Mouse (Mus musculus) forebrain, embryonic 16.5 days (tissue): ENCODE measurements around the gene Nkx2-3. TPM values are rescaled to one million over a fixed set of nuclear protein-coding genes. Genes with fewer than 3 reads are reported as not detected.

Experiments
- ATAC-seq: fragments of 200-750 bp; cut with Nextera tagmentation; 2 replicates; pipeline ENCODE4 v1.8.0; 2017; ENCODE audit warnings: mild to moderate bottlenecking, moderate library complexity
- H3K27ac ChIP-seq: fragments of 300-500 bp; sonication (generic); 2 replicates; pipeline ENCODE4 v1.5.1; 2014; ENCODE audit warnings: low read length, control low read depth
- H3K27me3 ChIP-seq: fragments of 300-500 bp; sonication (generic); replicated peaks from 2 replicates; pipeline ENCODE4 v1.6.1; 2014; ENCODE audit warnings: low read length; ENCODE audit not compliant: control insufficient read depth, insufficient read depth
- H3K36me3 ChIP-seq: fragments of 300-500 bp; sonication (generic); 2 replicates; pipeline ENCODE4 v1.6.1; 2014; ENCODE audit not compliant: control insufficient read depth, insufficient read depth
- H3K4me1 ChIP-seq: fragments of 300-500 bp; sonication (generic); replicated peaks from 2 replicates; pipeline ENCODE4 v1.6.1; 2014; ENCODE audit warnings: low read length; ENCODE audit not compliant: control insufficient read depth, insufficient read depth
- H3K4me2 ChIP-seq: fragments of 300-500 bp; sonication (generic); 2 replicates; pipeline ENCODE4 v1.6.1; 2014; ENCODE audit warnings: mild to moderate bottlenecking, low read length, control low read depth
- H3K4me3 ChIP-seq: fragments of 300-500 bp; sonication (generic); replicated peaks from 2 replicates; pipeline ENCODE4 v1.5.1; 2014; ENCODE audit warnings: mild to moderate bottlenecking, low read length, control low read depth
- H3K9ac ChIP-seq: fragments of 300-500 bp; sonication (generic); replicated peaks from 2 replicates; pipeline ENCODE4 v1.6.1; 2014; ENCODE audit warnings: low read depth, low read length, control low read depth
- H3K9me3 ChIP-seq: fragments of 300-500 bp; sonication (generic); 2 replicates; pipeline ENCODE4 v1.6.1; 2016; ENCODE audit warnings: low read length; ENCODE audit not compliant: control insufficient read depth
- WGBS: fragments of 180-500 bp; shearing (Covaris S2); extraction: QIAGEN DNeasy Blood & Tissue Kit; methylation state at CpG from one replicate; pipeline ENCODE4 v1.1.7; 2014; 5-methylcytosine and 5-hydroxymethylcytosine counted together
- polyA plus RNA-seq: library from polyadenylated mRNA; unstranded; fragments of >200 nt; fragmentation: Nextera tagmentation; extraction: Ambion mirVana; gene quantifications from 2 replicates; pipeline ENCODE4 v1.2.1, GENCODE M21; 2015

The Nkx2-3 gene
- polyA plus RNA-seq, 1 experiment from 2014 or later: 2.2 TPM

DNA sequence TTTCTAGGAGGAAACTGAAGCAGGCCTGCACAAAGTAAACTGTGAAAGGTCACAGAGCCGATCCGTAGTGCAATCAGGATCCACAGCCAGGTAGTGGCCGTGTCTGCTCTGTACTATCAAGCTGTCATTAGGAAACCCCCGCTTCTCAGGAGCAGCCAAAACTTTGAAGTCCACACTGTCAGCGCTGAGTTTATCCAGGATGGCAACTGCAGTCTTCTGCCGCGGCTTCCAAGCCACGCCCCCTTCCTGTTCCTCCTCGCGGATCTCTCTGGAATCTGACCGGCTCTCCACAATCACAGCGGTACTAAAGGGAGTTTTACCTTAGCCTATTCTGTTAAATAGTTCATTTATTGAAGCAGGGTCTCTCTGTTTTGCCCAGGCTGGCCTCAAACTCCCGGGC lies 27.3 kb upstream of the Nkx2-3 start:
- Histone ChIP-seq H3K4me1 (no peaks in the 10 kb centered on the region), H3K36me3 (no peaks in the 10 kb centered on the region), H3K4me3 (no peak overlapping the region), H3K27ac (no peak overlapping the region), H3K9me3 (no peaks in the 10 kb centered on the region), H3K27me3 (peaks cover 60% of the 10 kb centered on the region), H3K4me2 (peak overlapping the region; percentile 13; the same call in 1 of the 2 replicates), H3K9ac (no peak overlapping the region)
- WGBS: 7% methylated on average over 13 of the region's 13 CpGs
- ATAC-seq: no peak

DNA sequence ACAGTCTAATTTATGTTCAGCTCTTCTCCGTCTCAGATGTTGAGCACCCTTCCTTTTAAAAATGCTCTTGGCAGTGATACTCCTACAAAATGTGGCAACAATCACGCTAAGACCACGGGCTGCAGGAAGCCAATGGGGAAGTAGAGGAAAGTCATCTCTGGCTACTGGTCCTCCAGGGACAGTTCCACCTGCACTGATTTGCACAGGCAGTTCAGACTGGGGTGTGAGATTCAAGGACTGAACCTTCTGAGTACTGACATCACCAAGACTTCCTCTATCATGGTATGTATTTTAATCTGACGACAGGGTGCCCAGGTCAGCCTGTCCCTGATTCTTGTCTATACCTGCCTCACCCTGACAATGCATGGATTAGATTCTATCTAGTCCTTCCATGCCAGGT lies 20.1 kb upstream of the Nkx2-3 start:
- H3K27ac ChIP-seq: no peak overlapping the region
- peaks cover 3% of the 10 kb centered on the region; the same call in 1 of the 2 replicates for H3K9me3 ChIP-seq
- no peak for ATAC-seq
- H3K36me3 ChIP-seq: no peaks in the 10 kb centered on the region
- no peak overlapping the region for H3K9ac ChIP-seq
- no peak overlapping the region for H3K4me2 ChIP-seq
- H3K4me1 ChIP-seq: no peaks in the 10 kb centered on the region
- H3K27me3 ChIP-seq: peaks cover 52% of the 10 kb centered on the region
- no peak overlapping the region for H3K4me3 ChIP-seq
- WGBS: 75% methylated on average over 4 of the region's 4 CpGs

DNA sequence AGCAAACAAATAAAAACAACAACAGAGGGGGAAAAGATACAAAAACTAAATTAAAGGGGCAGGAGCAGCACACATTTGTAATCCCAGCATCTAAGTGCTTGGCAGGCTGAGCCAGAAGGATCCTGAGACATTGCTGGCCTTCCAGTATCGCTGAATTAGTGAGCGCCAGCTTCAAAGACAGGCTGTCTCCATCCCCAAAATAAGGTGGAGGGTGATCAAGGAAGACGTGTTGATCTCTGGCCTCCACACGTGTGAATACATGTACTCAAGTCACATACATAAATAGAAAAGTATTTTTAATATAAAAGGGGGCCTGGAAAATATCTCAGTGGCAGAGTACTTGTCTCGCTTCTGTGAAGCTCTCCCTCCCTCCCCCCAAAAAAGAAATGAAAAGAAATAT lies 15.1 kb upstream of the Nkx2-3 start:
- no peak for ATAC-seq
- H3K4me2 ChIP-seq: no peak overlapping the region
- peaks cover 88% of the 10 kb centered on the region for H3K27me3 ChIP-seq
- 9% methylated on average over 5 of the region's 5 CpGs for WGBS
- H3K36me3 ChIP-seq: no peaks in the 10 kb centered on the region
- H3K4me1 ChIP-seq: no peaks in the 10 kb centered on the region
- no peaks in the 10 kb centered on the region for H3K9me3 ChIP-seq
- H3K27ac ChIP-seq: no peak overlapping the region
- no peak overlapping the region for H3K9ac ChIP-seq
- no peak overlapping the region for H3K4me3 ChIP-seq

DNA sequence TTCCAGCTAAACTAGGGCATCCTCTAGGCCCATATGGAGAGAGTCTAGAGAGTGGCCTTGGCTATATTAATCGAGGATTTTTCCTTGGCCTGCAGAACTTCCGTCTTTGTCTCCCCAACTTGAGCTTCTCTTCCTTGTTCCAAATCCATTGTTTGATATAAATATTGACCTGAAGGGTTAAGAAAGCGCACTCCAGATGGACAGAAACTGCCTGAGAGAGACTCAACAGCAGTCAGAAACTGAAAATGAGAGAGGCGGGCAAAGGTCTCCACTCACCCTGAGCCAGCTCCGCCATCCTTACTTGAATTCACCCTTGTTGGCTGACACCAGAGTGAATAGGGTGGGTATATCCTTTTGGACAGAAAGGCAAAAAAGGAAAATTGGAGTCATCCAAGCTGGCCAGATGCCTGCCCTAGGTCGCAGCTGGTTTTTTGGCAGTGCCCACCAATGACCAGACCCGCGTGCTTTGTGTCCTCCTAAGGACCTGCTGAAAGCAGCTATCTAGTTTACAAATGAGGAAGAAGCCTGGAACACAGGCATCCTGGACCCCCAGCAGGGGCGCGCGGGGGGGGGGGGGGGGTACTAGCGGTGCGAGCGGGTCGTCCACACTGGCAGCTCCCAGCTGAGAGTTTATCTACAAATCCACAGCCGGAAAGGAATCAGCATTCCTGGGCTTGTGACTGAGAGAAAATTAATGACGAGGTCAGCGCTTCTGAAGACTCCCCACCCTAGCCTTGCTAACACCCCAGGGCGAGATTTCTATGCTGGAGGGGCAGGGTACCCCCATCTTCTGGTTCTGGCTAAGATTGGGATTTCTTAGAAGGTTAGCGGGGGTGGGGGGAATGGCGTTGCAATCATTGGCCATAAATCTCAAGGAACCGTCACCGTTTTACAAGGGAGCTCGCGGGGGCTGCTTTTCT lies 13.1 kb upstream of the Nkx2-3 start:
- H3K4me1 ChIP-seq: no peaks in the 10 kb centered on the region
- no peak overlapping the region for H3K9ac ChIP-seq
- no peak for ATAC-seq
- no peak overlapping the region for H3K4me3 ChIP-seq
- no peak overlapping the region for H3K4me2 ChIP-seq
- H3K9me3 ChIP-seq: no peaks in the 10 kb centered on the region
- H3K27me3 ChIP-seq: peaks cover 90% of the 10 kb centered on the region
- no peaks in the 10 kb centered on the region for H3K36me3 ChIP-seq
- H3K27ac ChIP-seq: no peak overlapping the region
- WGBS: 2% methylated on average over 24 of the region's 25 CpGs

DNA sequence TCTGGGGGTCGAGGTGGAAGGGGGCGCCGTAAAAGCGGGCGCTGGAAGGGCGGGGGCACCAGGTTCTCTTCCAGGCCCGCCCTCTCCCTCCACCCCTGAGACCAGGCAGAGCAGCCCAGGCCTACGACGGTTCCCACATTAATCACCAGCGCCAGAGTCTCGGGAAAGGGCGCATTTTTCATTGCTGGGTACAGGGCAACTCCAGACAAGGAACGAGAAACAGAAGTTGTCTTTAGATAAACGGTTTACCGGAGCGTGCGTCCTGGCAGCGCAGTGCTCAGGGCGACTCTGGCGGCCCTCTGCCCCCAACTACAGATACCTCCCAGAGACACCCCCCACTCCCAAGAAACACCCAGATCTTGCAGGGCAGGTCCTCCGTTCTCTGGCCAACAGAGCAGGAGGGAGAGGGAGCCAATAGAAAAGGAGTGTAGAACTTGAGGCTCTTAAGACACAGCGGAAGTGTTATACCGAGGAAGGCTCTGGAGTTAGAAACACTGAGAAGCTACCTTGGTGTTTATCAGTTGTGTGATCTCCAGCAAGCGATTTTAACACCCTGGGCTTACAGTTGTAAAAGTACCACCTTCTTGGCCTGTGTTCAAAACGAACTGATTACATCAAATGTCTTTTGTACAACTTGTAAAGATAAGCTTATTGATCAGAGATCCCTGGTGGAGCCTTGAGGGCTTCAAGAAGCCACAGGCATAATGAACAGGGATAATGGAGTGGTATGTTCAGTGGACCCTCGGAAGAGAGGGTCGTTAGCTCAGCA lies 12.2 kb upstream of the Nkx2-3 start:
- ATAC-seq: no peak
- WGBS: under 1% methylated on average over 27 of the region's 27 CpGs

DNA sequence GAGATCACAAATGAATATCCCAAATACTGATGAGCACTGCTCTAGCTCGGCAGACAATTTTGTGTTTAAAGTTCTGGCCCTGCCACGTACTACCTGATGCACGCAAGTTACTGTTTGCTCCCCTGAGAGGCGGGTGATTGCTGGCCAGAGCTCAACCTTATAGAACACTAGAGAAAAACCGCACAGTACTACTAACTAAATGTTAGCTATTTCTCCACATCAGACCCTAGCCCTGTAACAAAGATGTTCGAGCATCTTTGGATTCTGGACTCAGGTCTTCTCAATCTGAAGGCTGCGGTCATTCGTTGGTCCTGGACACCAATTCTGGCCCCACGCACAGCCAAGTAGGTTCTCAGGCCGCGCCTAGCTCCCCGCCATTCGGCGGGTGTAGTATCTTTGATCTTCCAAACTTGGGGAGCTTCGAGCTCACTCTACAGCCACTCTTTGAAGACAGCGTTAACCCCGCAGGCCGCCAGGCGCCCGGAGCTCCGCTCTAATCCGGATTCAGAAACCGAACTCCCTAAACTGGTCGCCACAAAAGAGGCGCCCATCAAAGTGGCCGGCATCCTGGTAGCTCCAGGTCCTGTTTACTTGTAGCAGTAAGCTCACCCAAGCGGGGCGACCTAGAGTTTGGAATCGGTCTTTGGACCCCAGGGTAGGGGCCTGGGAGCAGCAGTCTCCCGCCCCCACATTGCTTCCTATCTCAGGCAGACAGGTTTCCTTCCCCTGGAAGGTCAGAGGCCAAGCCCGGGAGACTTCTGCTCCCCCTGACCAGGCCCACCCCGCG lies 11.4 kb upstream of the Nkx2-3 start:
- ATAC-seq: no peak
- H3K36me3 ChIP-seq: no peaks in the 10 kb centered on the region
- H3K9ac ChIP-seq: no peak overlapping the region
- H3K27ac ChIP-seq: no peak overlapping the region
- 1% methylated on average over 33 of the region's 33 CpGs for WGBS
- H3K4me2 ChIP-seq: no peak overlapping the region
- H3K9me3 ChIP-seq: no peaks in the 10 kb centered on the region
- H3K4me3 ChIP-seq: no peak overlapping the region
- peaks cover 93% of the 10 kb centered on the region for H3K27me3 ChIP-seq
- no peaks in the 10 kb centered on the region for H3K4me1 ChIP-seq

More for the DNA sequence above, 12.2 kb upstream of the Nkx2-3 start:
- Histone ChIP-seq H3K27ac (no peak overlapping the region), H3K4me3 (no peak overlapping the region), H3K9ac (no peak overlapping the region), H3K9me3 (no peaks in the 10 kb centered on the region), H3K36me3 (no peaks in the 10 kb centered on the region), H3K4me1 (no peaks in the 10 kb centered on the region), H3K27me3 (peaks cover 94% of the 10 kb centered on the region), H3K4me2 (no peak overlapping the region)

DNA sequence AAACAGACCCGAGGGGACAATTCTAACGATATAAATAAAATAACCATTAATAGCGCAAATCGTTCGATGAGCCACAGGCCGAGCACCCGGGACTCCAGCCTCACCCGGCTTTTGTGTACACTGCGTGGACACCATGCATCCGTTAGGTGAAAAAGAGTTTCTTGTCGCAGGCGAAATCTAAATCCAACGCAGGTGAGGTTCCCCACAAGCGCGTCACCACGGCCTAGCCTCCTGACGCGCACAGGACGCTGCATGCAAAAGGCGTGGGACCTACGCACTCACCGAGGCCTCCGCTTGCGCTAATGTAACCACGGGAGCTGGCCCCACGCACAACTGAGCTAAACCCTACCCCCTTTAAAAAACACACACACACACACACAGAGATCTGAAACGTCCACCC lies 10.7 kb upstream of the Nkx2-3 start:
- Histone ChIP-seq H3K27me3 (peaks cover 92% of the 10 kb centered on the region), H3K4me2 (no peak overlapping the region), H3K9me3 (no peaks in the 10 kb centered on the region), H3K9ac (no peak overlapping the region), H3K4me1 (no peaks in the 10 kb centered on the region), H3K27ac (no peak overlapping the region), H3K36me3 (no peaks in the 10 kb centered on the region), H3K4me3 (no peak overlapping the region)
- ATAC-seq: no peak
- WGBS: under 1% methylated on average over 27 of the region's 27 CpGs

DNA sequence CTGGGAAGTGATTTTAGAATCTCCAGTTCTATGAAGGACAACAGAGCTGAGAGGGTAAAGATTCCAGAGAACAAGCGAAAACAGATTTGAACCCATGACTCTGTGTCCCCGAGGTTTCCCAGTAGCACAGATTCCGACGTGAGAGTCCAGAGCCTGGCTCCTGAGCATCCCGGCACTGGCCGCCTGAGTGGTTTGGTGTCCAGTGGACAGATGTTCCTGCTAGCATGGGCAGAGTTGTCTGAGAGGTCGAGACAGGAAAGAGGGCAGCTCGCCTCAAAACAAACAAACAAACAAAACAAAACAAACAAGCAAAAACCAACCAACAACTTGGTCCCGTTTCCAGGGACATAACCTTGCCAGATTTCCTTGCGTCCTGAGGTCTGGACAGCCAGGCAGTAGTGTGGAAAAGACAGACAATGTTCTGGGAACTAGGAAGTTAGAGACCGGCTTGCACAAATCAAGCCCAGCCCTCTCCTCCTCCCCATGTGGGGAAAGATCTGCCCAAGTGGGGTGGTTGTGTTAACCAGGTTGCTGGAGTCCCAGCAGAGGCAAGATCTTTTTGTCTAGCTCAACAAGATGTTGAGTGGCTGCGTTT lies 10.0 kb upstream of the Nkx2-3 start:
- WGBS: 2% methylated on average over 12 of the region's 12 CpGs
- no peak for ATAC-seq
- no peaks in the 10 kb centered on the region for H3K36me3 ChIP-seq
- H3K9me3 ChIP-seq: no peaks in the 10 kb centered on the region
- no peak overlapping the region for H3K9ac ChIP-seq
- H3K4me1 ChIP-seq: no peaks in the 10 kb centered on the region
- peaks cover 91% of the 10 kb centered on the region for H3K27me3 ChIP-seq
- no peak overlapping the region for H3K27ac ChIP-seq
- H3K4me3 ChIP-seq: no peak overlapping the region
- H3K4me2 ChIP-seq: no peak overlapping the region
